Mouse (Mus musculus): ENCODE data around the gene Epyc. TPM values are rescaled to one million over a fixed set of nuclear protein-coding genes. Genes with fewer than 3 reads are reported as not detected.

Epyc gene
- under 1 TPM; 0.19 to 0.32 TPM for total RNA-seq (2021)

DNA sequence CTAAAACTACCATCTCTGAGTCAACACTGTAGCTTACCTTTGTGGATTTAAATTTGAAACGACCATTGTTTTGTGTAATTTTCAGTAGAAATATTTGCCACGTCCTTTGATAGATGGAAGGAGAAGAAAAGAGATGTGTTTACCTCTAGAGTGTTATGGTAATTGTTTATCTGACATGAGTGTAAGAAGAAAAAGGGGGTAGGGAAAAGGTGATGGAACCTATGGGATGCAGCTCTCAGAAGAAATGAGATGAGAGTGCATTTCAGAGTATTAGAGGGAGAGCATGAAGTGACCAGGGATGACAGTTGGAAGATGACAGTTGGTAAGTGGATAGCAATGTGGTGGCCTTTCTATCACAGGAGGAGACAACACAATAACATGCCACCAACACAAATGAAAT lies at the start of gene Epyc:
Gene Epyc, plus strand, starts transcription at position 301 of the 400 bp plus-strand sequence.
- DNase-seq (ENCODE audit: extremely low spot score in 1 of 2, low spot score in 2 of 2) = no peak
- intact Hi-C loops (cut with DNase I) = no loop called here

GRCm38 (mm10) chr10:97595680-97596079 lies 48.2 kb upstream of the Epyc start:
- intact Hi-C loops (cut with DNase I) = no loop called here

DNA sequence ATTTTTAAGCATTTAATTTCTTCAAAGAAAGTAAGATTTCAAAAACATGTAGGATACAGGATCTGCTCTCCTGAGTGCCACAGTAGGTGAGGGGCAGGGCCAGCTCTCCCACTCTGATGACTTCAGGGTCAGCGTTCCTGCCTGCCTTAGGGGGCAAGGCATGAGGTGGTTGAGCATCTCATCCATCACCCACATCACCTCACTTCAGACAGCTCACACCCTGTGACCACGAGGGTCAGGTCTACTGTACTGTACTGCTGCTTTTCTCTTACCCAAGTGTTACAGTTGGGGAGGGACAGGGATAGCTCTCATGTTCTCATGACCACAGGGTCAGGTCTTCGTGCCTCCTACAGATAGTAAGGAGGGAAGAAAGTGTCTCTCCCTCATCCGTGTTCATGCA lies 42.1 kb upstream of the Epyc start:
- intact Hi-C loops (cut with DNase I) = no loop called here
- no peak for DNase-seq (ENCODE audit: extremely low spot score in 1 of 2, low spot score in 2 of 2)

More at GRCm38 (mm10) chr10:97595680-97596079, 48.2 kb upstream of the Epyc start:
- DNase-seq (ENCODE audit: extremely low spot score in 1 of 2, low spot score in 2 of 2) = no peak

- intact Hi-C loops (cut with DNase I) = no loop called here
These were observed 40.6 kb upstream of the Epyc start for GRCm38 (mm10) chr10:97603256-97603655.

DNA sequence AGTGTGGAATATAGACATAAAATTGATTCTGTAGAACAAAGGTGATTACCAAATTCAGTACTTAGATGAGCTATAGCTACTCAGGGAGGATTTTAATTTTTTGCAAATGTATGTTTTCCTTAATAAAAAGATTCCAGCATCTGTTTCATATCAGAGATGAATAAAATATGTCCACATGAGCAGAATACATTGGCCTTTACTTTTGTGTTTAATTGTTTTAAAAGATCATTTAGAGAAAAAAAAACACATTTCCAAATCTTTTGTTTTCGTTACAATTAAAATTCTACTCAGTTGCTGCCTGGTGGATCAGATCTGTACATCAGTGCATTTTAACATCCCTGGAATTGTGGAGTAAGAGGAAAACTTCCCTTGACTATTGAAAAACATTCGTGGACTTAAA lies 37.3 kb upstream of the Epyc start, which contains the start of gene Kera:
Gene Kera, plus strand, starts transcription at position 301 of the 400 bp plus-strand sequence.
- DNase-seq (ENCODE audit: extremely low spot score in 1 of 2, low spot score in 2 of 2) = no peak
- intact Hi-C loops (cut with DNase I) = no loop called here

More at GRCm38 (mm10) chr10:97603256-97603655, 40.6 kb upstream of the Epyc start:
- no peak for DNase-seq (ENCODE audit: extremely low spot score in 1 of 2, low spot score in 2 of 2)

DNA sequence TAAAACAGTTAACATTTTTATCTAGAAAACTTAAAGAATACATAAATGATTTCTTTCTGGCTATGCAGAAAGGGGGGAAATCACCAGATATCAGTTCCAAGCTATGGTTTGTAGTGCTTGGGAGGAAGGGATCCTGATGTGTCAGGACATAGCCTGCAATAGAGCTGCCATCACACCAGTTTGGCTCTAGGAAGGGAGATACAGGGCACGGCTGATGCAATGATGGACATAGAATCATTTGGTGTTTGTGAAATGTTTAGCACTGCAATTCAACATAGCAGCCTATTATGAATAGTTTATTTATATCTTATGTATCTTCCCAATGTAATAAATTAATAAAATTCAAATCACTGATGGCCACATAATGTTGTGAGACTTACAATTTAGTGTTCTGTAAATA lies 21.5 kb upstream of the Epyc start:
- intact Hi-C loops (cut with DNase I) = no loop called here
- no peak for DNase-seq (ENCODE audit: extremely low spot score in 1 of 2, low spot score in 2 of 2)

DNA sequence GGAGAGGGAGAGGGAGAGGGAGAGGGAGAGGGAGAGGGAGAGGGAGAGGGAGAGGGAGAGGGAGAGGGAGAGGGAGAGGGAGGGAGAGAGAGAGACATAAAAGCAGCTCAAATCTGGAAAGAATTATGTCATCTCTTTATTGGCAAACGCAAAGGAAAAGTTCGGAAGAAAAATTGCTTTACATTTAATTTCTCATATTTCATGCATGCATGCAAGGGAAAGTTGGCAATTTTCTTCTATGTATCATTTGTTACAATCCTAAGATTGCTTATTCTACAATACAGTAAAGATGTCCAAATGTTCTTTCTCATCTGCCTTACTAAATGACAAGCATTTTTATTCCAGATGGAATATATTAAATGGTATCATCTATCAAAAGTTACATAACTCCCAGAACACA lies 19.5 kb upstream of the Epyc start:
- intact Hi-C loops (cut with DNase I) = no loop called here

GRCm38 (mm10) chr10:97625116-97625515 lies 18.8 kb upstream of the Epyc start:
- no peak for DNase-seq (ENCODE audit: extremely low spot score in 1 of 2, low spot score in 2 of 2)
- intact Hi-C loops (cut with DNase I) = no loop called here

More for the DNA sequence above, 19.5 kb upstream of the Epyc start:
- no peak for DNase-seq (ENCODE audit: extremely low spot score in 1 of 2, low spot score in 2 of 2)

DNA sequence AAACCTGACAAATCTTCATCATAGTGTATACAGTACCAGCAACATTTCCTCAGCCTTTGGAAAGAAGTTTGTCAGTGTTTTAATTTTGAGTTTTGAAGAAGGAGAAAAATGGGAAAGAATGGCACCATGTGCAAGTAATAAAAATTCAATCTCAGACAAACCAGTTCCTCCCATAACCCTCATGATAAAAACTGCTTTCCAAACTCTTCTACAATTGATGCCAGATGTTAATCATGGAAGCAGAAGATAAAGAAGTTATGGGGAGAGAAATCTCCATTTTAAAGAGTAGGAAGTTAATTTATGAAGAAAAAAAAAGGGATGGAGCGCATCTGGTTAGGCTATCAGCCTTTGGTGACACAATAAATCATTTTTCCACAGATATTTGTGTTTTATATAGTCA lies 17.3 kb upstream of the Epyc start:
- intact Hi-C loops (cut with DNase I) = no loop called here
- no peak for DNase-seq (ENCODE audit: extremely low spot score in 1 of 2, low spot score in 2 of 2)

- intact Hi-C loops (cut with DNase I) = no loop called here
These were observed 12.8 kb upstream of the Epyc start for GRCm38 (mm10) chr10:97631061-97631460.

DNA sequence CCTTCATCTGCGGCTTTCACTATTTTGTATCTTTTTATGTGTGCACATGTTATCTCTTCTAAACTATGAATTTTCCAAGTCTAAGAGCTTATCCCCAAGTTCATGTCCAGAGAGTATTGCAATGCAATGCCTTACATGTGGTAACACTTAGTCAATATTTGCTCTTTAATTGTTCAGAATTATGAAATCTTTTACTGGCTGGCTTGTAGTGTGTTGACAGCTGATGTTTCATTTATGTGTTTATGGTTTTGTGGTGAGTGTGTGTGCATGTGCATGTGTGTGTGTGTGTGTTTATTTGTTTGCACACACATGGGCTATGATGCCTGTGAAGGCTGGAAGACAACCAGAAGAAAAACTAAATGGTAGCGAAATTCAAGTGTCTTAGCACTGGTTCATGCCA lies 1.9 kb upstream of the Epyc start:
- intact Hi-C loops (cut with DNase I) = no loop called here
- no peak for DNase-seq (ENCODE audit: extremely low spot score in 1 of 2, low spot score in 2 of 2)

More at GRCm38 (mm10) chr10:97631061-97631460, 12.8 kb upstream of the Epyc start:
- DNase-seq (ENCODE audit: extremely low spot score in 1 of 2, low spot score in 2 of 2) = no peak

DNA sequence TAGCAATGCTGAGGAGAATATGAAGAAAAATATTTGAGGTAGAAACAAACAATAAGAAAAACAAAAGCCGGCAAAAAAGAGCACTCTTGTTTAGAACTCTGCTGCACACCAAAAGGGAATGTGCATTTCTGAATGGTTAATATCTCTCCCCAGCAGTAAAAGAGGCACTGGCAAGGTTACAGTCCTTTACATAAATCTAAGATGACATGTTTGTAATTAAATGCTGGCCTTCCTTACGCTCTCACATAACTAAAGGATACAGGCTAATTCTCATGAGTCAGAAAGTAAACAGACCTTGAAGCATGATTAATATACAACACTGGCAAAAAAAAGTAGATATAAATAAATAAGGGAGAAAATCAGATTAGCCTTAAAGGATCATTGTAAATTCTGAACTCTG lies 6.5 kb downstream of the Epyc start:
- intact Hi-C loops (cut with DNase I) = no loop called here
- DNase-seq (ENCODE audit: extremely low spot score in 1 of 2, low spot score in 2 of 2) = no peak

DNA sequence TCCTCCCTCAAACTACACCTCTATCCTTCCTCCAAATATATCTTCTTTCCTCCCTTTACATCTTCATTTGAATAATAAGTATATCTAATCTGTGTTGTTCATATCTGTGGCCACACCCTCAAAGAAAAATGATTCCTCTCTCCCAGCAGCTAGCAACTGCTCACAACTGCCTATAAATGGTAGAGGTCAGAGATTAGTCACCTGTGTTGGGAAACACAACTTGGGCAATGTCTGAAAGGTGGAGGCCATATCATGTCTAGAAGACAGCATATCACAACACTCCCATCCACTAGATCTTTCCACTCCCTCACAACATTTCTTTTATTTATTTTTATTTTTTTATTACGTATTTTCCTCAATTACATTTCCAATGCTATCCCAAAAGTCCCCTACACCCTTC lies 15.6 kb downstream of the Epyc start:
- intact Hi-C loops (cut with DNase I) = no loop called here
- DNase-seq (ENCODE audit: extremely low spot score in 1 of 2, low spot score in 2 of 2) = no peak

DNA sequence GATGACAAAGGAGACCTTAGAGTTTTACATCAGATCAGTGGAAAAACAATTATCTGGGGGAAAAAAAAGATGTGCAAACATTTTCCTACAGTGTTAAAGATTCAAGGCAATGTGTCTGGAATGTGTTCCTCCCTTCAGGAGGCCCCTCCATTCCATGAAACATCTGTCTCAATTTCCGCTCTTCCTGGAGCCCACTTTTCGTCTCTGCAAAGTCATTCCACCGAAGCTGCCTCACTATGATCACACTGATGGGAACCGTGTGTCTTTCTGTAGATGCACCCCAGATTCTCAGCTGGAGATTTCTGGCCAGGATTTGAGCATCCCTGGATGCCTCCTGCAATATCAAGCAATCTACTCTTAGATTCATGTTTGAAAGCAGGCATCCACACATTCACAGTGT lies 24.8 kb downstream of the Epyc start:
- intact Hi-C loops (cut with DNase I) = no loop called here
- DNase-seq (ENCODE audit: extremely low spot score in 1 of 2, low spot score in 2 of 2) = no peak

- DNase-seq (ENCODE audit: extremely low spot score in 1 of 2, low spot score in 2 of 2) = peak; percentile 15 to 23
- intact Hi-C loops (cut with DNase I) = loop anchor here (2.0 to 5.0 kb wide), 2 partner anchors 293 to 325 kb away; no protein-coding TSS in a partner anchor
These were observed 26.3 kb downstream of the Epyc start for GRCm38 (mm10) chr10:97670202-97670601.

DNA sequence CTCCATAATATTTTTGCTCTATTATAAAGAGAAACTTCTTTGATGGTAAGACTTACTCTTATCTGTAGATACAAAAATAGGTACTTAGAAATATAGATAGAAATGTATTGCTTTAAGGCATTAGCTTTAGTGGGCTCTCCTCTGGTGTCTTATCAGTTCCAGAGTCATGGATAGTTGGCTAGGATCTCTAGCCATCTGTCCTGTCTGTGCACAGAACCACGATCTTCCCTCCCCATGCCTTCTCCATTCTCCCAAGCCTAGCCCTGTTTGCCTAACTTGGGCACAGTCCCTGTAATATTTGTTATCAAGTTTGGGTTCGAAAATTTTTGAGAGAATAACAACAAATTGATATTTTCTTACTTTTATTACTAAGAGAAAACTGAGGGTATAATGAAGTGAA lies 29.4 kb downstream of the Epyc start:
- intact Hi-C loops (cut with DNase I) = loop anchor here (5.0 kb wide), 1 partner anchor 296 kb away; no protein-coding TSS in a partner anchor
- DNase-seq (ENCODE audit: extremely low spot score in 1 of 2, low spot score in 2 of 2) = no peak

GRCm38 (mm10) chr10:97682981-97683380 lies 39.1 kb downstream of the Epyc start:
- DNase-seq (ENCODE audit: extremely low spot score in 1 of 2, low spot score in 2 of 2) = no peak
- intact Hi-C loops (cut with DNase I) = no loop called here

DNA sequence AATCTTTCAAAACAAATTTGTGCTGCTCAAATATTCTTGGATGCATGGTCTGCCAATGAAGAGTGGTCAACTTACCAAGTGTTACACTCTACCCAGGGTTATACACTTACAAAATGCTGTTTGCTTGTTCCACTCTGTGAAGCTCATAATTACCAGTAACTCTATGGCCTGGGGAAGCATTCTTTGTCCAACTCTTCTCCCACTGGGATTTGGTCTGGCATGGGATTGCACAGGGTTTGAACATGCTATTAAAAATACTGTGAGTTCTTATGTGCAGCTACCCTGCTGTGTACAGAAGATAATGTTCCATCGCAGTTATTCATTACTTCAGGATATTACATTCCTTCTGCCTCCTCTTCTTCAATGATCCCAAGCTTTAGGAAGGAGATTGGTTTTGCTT lies 43.3 kb downstream of the Epyc start:
- no peak for DNase-seq (ENCODE audit: extremely low spot score in 1 of 2, low spot score in 2 of 2)
- intact Hi-C loops (cut with DNase I) = no loop called here

DNA sequence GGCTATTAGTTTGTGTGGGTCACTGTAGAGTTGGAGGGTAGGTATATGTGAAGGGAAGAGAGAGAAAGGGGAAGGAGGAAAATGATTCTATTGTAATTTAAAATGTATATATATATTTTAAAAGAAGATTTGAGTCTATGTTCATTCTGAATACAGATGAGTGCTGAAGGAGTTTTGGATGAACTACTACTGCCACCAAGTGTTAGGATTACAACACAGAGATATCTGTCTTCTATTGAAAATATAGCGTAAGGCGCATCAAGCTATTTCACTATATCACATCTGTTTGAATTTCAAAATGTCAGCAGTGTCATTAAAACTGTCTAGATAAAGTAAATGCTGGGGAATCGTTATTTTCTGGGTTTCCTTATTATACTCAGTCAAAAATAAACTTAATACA lies 45.6 kb downstream of the Epyc start:
- intact Hi-C loops (cut with DNase I) = no loop called here
- peak in 1 of 2 experiments; percentile 14 for DNase-seq (ENCODE audit: extremely low spot score in 1 of 2, low spot score in 2 of 2)

- peak in 1 of 2 experiments; percentile 15 for DNase-seq (ENCODE audit: extremely low spot score in 1 of 2, low spot score in 2 of 2)
- intact Hi-C loops (cut with DNase I) = loop anchor here (10.0 kb wide), 1 partner anchor 1558 kb away; the partner anchor contains the start of gene Gm5426
These were observed 49.0 kb downstream of the Epyc start, which contains the start of gene Ccer1 for GRCm38 (mm10) chr10:97692913-97693312. TSS of gene Ccer1 (plus strand) at chr10:97693059.
